Mouse (Mus musculus) embryo, embryonic 9.5 days (tissue): ENCODE results near the gene Gpatch4.
A peak's percentile ranks its signal among the peaks of the same experiment; 100 is the strongest.

Experiments
- DNase-seq: peaks from one replicate; pipeline ENCODE4 v3.0.0-alpha.2; 2017; ENCODE audit errors: extremely low spot score

Gene Gpatch4

DNA sequence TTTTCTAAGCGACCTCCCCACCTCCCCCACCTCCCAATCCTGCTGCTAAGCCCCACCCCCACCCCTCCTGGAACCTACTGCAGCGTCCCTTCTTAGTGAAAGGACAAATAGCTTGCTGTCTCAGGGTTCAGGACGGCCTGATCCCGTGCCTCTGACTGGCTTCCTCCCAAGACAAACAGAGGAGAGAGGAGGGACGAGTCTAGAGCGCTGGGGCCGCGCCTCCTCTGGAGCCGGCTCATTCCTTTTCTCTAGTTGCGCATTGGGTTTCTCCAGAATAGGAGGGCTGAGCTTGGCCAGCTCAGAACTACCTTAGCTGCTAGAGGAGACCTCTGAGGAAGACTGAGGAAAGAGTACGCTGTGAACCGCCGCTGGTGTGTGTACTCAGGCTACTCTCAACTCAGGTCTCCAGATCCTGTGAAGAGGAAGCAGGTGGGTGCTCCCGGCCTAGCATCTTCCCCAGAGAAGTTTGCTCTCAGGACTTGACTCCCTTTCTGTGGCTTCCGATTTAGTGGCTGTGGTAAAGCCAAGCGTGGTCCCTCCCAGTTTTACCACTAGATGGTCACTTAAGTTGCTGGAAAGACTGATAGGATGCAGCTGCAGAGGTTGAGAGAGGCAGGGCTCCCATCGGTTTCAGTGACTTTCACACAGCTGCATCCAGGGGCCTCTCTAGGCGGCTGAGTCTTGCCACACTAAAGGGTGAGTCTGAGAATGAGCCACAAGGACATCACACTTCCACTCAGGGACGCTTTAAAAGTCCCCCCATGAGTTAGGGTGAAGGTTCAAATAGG lies 12.1 kb upstream of the Gpatch4 start:
- no peak for DNase-seq

DNA sequence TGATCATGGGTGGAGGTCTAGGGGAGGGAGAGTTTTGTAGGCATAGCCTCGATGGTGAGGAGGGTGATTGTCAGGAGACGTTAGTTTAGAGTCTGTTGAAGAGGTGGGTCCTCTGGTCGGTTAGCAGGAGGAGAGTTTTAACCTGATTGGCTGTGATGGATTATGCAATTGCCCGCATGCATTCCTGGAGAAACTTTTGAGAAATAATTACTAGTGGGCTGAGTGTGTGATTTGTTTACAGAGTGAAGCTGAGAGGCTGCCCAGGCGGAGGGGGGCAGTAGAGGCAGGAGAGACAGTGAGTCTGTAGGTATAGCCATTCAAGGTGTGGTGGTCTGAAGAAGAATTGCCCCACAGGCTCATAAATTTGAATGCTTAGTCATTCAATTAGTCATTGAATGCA lies 9.4 kb upstream of the Gpatch4 start:
- no peak for DNase-seq

DNA sequence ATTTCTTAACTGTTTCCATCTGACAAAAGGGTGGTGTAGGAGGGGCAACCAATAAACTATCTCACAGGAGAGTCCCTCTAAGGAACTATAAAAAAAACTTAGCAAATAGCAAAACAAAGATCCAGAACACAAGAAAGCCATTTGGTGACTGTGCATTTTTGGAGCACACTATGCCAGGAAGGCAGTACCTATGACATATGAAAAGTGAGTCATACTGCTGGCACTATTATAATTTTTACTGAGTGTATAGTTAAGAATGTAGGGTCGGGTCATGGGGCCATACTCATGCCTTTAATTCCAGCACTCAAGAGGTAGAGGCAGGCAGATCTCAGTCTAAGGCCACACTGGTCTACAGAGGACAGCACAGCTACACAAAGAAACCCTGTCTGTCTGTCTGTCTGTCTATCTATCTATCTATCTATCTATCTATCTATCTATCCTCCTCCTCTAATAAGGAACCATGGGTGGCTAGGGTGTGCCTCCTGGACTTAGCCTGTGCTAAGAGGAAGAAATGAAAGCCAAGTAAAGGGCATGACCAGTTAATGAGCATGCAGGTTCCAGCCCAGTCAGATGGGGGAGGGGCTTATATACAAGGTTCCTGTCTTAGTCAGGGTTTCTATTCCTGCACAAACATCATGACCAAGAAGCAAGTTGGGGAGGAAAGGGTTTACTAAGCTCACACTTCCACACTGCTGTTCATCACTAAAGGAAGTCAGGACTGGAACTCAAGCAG lies 7.2 kb upstream of the Gpatch4 start:
- no peak for DNase-seq

DNA sequence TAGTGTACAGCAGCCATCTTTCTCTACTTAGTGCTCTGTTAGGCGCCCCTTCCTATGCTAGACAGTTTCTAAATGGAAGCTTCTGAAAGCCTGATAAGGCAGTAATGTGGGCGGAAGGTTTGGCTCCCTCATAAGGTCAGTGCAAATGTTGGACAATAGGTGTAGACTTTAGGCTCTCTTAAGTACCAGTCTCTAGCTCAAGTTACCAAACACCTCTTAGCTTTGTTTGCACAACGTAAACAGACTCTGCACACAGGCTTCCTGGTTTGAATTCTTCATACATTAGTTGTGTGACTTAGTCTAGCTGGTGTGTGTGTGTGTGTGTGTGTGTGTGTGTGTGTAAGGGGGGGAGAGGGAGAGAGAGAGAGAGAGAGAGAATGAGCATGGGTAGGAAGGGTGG lies 6.6 kb downstream of the Gpatch4 start:
- DNase-seq, result no peak

DNA sequence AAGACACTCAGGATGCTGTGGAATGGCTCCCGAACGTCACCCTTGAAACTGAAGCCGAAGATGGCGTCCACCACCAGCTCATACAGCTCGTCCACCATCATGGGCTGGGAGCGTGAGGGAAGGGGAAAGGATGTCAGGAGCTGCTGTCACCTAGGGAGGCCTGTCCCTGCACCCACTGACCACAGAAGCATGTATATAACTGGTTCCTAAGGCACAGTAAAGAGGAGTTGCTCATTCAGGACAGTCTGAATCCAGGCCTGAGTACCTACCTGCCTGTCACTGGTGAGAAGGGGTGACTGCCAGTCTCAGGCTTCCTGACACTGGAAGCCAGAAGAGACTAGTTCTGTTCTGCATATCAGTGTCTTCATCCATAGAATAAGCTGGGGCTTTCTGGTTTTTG lies 14.1 kb downstream of the Gpatch4 start:
- DNase-seq, result no peak

DNA sequence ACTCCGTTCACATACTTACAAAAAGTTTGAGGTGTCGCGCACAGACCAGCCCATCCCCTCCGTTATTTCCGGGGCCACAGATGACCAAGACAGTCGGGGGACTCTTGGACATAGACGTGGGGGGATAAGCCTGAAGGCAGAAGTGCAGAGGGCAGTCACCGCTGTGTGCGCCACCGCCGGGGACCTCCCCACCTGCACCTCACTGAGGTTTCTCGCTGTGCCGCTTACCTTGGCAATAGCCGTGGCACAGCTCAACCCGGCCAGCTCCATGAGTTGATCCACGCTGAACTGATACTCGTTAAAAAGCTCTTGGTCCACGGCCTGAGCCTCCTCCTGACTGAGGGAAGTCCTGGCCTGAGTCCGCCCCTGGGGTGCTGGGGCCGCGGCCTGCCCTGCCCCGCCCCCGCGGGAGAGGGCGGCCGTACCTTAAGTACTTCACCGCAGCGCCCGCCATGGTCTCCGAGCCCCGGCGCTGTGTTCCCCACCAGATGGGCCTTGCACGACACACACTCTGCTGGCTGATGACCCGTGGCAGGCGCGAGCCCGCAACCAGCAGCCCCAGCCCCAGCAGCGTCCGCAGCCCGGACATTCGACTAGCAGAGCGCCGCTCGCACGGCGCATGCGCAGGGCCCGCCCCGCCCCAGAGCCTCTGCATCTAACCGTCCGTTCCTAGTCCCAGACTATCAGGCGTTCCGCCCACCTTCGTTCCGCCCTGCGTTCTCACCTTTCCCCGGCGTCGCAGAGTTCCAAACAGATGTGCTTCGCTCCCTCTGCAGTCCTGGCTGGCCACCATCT lies 15.2 kb downstream of the Gpatch4 start, which contains the start of gene Naxe:
Gene Naxe, minus strand, starts transcription at position 594 of the 795 bp plus-strand sequence.
- peak; percentile 93 for DNase-seq

DNA sequence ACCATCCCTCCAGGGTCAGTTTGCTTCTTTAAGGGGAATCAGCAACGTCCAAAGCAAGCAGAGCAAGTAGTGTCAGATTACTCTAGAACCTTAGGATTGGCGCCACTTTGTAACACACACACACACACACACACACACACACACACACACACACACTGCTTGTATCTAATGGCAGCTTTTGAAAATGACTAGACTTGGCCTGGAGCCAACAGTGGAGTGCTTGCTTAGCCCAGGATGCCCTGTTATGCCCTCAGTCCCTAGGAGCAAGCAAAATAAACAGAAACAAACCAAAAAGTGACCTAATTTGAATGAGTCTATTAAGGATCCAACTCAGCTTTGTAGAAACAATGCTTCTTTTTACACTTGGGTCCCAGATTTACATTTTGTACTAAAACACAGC lies 25.5 kb downstream of the Gpatch4 start:
- no peak for DNase-seq

DNA sequence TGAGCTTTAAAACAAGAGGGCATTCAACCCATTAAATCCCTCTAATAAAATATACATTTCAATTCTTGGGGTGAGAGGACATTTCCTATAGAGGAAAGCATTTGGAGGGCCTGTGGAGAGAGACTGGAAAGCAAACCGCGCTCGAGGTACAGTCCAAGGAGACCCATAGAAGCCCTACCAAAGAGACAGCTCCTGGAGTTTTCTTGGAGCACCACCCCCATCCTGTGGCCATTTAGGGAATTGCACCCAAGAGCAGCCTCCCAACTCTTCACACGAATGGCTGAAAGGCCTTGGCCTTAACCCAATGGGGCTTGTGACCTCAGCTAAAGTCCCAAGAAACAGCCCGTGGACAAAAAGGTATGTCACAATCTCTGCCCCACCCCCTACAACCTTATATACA lies 28.9 kb downstream of the Gpatch4 start:
- peak; percentile 86 for DNase-seq

DNA sequence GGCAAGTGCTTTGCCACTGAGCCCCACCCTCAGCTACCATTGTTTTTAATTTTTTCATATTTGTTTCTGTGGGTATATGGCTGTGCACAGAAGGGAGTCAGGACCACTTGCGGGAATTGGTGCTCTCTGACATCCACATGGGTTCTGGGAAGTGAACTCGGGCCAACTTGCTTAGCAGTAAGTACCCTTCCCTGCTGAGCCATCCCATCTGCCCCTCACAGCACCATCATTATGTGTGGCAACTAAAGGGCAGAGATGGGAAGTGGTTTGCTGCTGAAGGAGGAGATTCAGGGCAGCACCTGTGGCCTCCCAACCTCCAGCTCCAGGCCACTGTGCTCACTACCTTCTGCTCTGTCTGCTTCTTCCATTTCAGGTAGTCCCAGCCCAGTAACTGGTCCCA lies 30.7 kb downstream of the Gpatch4 start:
- DNase-seq, result no peak

DNA sequence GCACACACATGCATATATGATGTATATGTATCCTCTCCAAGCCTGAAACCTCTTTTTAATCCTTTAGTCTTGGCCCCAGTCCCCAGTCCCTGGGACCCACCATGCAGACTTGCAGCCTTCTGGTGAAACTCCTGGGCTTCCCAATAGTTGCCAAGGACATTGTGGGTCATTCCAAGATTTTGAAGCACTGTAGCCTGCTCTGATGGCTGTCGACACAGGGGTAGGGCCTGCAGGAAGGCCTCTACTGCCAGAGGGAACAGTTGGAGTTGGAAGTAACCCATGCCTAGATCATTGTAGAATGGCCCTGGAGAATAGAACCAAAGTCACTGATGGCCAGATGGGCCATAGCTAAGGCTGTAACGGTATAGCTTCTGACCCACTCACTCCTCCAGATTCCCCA lies 31.4 kb downstream of the Gpatch4 start:
- DNase-seq, result no peak

DNA sequence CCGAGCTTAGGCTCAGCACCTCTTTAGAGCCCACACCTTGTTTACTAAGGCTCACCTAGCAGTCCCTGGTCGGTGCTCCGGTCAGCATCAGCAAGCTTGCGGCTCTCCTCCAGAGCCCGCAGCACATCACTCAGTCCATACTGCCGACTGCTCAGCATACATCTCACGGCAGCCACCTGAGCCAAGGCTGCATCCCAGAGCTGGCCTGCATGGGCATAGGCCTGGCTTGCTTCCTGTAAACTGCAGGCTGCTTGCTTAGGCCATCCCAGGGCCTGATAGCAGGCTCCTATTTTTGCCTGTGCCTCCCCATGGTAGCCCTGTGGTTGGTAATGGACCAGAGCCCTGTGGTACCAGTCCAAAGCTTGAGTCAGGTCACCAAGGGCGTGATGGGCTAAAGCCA lies 31.9 kb downstream of the Gpatch4 start:
- DNase-seq, result no peak

DNA sequence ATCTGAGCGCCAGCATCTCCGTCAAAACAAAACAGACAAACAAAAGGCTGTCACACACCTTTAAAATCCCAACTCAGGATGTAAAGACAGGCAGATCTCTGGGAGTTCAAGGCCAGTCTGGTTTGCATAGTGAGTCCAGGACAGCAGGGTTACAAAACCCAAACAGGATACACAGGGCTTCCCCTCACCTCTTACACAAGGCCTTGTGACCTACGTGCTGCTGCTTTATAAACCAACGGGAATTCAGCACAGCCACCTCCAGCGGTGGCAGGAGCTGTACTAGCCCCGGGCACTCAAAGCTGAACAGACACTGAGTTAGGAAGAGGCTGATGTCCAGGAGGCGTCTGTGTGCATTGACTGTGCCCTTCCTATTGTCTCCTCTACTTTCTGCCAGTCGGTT lies 34.5 kb downstream of the Gpatch4 start:
- DNase-seq, result no peak

DNA sequence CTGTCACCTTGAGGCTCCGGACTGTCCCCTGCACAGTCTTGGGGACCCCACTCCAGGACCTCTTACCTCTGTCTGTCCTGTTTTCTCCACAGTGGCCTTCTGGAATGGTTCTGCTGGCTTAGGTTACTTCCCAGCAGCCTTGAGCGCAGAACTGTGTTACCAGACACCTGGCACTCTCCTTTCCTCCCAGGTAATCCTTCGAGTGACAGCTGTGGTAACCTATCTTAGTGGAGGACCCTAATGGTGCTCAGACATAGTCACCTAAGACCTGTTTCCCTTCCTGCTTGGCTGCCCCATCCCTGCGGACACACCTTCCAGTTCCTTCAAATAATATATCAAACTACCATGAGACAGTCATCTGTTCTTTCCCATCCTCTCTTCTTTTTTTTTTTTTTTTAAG lies 35.3 kb downstream of the Gpatch4 start, which contains the start of gene Ttc24:
Gene Ttc24, minus strand, starts transcription at position 101 of the 400 bp plus-strand sequence.
- no peak for DNase-seq

DNA sequence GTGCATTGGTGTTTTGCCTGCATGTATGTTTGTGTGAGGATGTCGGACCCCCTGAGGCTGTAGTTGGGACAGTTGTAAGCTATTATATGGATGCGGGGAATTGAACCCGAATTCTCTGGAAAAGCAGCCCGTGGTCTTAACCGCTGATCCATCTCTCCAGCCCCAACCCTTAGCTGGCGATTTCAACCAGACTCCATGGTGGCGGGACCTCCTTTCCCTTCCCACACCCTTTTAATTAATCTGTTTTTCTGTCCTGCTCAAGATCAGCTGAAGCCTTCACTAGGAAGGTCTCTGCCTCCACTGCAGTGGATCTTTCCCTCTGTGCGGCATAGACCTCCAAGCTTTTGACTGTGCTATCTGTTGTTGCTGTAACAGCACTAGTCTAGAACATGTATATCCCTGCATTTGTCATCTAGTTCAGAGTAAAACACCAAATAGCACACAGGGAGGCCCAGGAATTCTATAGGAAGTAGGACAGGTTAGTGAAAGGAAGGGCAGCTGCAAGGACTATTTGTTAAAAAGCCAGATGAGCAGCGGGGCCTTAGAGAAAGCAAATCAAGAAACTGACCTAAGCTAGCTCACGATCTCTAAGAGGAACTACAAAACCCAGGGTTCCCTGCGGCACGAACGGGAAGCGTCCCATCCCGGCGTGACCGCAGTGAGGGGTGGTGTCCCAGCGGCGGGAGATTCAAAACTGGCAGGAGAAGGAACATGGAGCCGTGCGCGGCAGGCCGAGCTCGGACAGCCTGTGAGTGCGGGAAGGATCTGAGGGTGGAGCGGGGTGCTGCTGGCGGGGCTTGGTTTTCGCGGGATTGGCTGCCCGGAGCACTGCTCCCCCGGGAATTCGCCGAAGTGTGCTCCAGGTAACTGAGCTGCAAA lies 38.7 kb downstream of the Gpatch4 start, which contains the start of gene Iqgap3:
Gene Iqgap3, plus strand, starts transcription at position 627 of the 879 bp plus-strand sequence.
- DNase-seq, result peak; percentile 86

DNA sequence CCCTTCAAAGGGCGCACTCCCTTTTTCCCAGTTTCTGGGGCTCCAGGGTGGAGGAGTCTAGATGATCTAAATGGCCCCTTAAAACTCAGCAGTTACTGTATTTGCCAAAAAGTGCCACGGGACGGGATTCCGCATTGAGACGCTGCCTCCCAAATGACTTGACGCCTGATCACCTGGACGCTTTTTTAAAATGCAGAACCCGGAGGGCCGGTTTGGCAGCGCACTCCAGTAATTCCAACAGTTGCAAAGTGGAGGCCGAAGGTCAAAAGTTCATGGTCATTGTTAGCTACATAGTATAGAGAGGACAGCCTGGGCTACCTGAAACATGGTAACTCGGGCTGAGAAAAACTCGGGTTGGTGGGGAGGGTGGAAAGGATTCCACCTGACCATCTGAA lies 39.3 kb downstream of the Gpatch4 start:
- peak; percentile 25 for DNase-seq

DNA sequence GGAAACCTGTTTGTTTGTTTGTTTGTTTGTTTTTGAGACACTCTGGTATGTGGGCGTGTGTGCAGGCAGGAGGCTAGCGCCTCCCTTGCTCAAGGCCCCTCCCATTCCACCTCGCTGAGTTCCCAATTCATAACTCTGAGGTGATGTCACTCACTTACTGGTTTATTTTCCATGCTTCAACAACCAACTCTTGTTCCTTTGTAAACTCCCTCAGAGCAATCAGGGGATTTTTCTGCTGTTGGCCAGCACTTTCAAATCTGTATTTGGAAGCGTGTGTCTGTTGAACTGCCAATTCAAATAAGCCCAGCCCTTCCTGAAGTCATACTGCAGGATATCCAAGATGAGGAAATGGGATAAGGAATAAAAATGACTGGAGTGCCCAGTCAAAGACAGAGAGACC lies 39.8 kb downstream of the Gpatch4 start:
- no peak for DNase-seq

DNA sequence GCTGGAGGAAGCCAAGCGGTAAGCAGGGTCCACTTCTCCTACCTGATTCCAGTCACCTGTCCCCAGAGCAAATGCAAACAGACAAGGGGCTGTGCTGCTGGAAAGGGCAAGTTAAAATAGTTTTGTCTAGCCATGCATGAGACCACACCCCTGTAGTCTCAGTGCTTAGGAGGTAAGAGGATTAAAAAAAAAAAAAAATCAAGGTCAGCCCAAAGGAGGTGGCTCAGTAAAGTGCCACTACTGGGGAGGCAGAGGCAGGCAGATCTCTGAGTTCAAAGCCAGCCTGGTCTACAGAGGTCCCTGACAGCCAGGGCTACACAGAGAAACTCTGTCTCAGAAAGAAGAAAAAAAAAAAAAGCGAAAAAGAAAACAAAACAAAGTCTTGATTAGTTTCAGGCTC lies 41.1 kb downstream of the Gpatch4 start:
- DNase-seq, result no peak

DNA sequence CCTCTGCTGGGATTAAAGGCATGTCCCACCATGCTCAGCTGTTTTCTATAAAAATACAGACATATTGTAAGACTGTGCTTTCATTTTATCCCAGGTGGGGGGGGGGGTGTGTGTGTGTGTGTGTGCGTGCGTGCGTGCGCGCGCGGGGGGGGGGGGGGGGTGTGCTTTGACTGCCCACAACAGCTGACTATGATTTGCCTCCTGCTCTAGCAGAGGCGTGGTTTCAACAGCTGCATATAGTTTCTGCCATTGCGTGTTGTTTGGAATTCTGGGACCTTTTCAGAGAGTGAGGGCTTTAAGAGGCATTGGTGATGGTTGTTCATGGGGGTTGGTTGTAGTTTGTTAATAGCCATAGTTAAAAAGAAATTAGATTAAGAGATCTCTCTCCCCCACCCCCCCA lies 42.6 kb downstream of the Gpatch4 start:
- no peak for DNase-seq

DNA sequence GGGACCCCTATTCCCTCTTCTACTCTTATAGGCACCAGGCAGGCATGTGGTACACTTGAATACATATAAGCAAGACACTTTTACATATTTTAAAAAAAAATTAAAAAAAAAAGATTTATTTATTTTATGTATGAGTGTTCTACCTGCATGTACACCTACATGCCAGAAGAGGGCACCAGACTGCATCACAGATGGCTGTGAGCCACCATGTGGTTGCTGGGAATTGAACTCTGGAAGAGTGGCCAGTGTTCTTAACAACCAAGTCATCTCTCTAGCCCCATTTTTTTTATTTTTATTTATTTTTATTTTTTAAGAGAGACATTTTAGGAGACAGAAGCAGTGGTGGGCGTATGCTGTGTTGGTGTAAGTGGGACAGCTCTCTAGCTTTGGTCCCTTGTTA lies 44.8 kb downstream of the Gpatch4 start:
- no peak for DNase-seq

DNA sequence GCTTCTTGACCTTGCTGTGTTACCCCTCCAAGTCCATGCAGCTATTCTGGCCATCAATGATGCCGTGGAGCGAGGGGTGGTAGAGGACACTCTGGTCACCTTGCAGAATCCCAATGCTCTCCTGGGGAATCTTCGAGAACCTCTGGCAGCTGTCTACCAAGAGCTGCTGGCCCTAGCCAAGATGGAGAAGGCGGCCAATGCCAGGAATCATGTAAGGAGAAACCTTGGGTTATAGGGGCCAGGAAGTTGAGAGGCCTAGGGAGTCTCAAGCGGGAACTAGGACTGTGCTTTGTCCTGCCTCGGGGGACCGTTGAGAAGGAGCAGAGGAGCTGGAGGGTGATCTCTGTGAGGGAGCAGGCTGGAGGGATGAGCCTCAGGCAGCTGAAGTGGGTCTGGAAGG lies 47.2 kb downstream of the Gpatch4 start:
- DNase-seq, result no peak

DNA sequence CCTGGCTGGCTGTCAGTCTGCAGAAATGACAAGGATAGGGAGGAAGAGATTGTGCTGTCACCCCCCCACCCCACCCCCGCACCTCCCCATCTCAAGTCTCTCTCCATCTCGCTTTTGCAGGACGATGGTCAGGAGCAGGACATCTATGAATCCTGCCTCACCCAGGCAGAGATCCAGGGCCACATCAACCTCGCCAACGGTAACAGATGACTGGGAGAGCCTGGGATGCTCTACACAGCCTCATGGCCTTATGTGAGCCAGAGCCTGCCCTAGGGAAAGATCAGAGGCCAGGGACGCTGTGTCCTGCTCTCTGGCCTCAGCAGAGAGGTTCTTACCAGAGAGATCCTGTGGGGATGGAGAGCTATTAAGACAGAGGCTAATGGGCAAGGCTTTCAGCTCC lies 47.7 kb downstream of the Gpatch4 start:
- DNase-seq, result no peak
